Mouse (Mus musculus): ENCODE data around the gene Car9.

- TF ChIP-seq GATA1 (IDR thresholded peaks at IDR 0.05; ENCODE audit: borderline replicate concordance, low read length) (no peak), FLI1 (IDR thresholded peaks at IDR 0.05; ENCODE audit: low read length) (no peak)
These were observed 14.5 kb upstream of the Car9 start for GRCm38 (mm10) chr4:43492101-43492820.
